Mouse (Mus musculus) gastrocnemius, postnatal 10 days (tissue): ENCODE measurements at regions not wholly inside any gene's neighbourhood (a gene's known extent, or its start where the extent isn't known, plus 50 kb on each side); places are given as distances from the start of the nearest gene placed in this dataset.
"Not testable (repeated sequence)": the region's sequence is repeated elsewhere in the genome, so short reads cannot be mapped to it uniquely, and the experiment has no call there.

Experiments used
- DNase-seq: peaks from one replicate; pipeline ENCODE4 v3.0.0; 2021; ENCODE audit warnings: mixed read lengths

DNA sequence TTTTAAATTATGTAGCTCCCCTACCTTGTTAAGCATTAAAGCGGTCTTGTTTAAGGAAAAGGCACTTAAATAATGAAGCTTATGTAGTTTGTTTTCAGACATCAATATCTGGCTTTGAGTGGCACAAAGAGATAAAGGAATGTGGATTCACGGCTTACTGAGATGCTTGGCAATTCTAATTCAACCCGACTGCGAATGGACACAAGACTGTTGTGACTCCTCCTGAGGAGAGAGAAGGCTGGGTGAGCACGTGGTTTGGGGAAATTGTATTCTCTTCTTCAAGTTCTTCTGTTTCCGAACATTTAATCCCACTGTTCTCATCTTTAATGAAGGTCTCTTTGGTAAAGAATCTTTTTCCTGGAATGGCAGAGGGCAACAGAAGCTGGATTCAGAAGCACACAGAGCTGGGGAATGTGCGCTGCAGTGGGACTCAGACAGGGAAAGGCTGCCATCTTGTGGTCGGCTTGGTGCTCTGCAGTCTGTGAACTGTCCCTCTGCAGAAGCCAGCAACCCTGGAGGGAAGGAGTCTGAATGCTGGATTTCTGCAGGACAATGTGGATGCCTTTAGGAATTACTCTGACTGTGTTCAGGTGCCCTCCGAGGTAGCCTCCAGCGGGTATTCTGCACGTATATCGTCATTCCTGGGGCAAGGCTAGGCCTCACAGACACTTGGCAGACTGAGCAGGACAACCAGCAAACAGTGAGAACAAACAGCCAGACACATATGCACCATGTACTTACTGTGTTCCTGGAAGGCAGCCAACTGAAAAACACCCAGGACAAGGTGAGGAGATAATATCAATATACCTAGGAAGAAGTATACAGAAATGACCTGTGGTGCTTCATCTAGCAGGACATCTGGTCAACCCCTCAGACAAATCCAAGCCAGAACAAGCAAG, 54.0 kb upstream of the Pax1 start:
- DNase-seq: peak; percentile 69

DNA sequence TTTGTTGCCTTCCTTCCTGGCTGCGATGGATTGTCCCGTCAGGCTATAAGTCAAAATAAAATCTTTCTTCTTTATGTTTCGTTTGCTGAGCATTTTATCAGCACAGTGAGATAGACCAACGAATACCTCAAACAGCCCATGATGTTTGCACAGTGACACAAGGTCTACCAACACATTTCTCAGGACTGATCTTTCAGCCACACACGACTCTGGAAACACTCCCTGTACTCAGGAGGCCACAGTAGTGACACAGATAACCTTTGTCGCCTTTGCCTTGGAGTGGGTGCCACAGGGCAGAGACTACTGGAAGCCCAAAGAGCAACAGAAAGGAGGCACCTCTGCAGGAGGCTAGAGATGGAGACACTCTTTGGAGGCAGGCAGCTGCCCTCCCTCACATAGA, 55.0 kb upstream of the Pax1 start:
- no peak for DNase-seq

DNA sequence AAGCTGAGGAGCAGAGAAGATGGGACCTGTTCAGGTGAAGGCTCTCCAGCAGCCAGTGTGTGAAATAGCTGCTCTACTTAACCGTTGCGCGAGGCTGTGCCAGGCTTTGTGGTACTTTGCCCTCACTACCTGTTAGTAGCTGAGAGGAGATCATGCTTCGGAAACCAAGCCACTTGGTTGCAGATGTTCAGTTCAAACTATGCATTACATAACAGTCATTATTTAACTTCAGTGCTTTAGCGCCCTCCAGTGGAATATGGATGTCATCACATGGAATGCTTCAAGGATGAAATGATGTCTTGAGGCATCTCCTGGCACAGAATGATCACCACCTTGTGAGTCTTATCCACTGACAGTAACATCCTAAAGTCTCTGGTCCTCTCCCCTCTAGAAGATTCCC, 56.5 kb upstream of the Pax1 start:
- DNase-seq: no peak

DNA sequence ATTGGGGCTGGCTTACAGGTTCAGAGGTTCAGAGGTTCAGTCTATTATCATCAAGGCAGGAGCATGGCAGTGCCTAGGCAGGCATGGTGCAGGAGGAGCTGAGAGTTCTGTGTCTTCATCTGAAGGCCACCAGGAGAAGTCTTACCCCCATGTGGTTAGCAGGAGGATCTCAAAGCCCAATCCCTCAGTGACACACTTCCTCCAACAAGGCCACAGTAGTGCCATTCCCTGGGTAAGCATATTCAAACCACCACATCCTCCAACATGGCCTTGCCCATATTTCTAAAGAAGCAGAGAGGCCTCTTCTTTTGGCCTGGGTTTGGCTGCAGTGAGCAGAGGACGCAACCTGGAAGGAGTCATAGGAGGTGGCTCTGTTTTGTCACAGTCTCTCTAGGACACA, 61.2 kb upstream of the Pax1 start:
- no peak for DNase-seq

DNA sequence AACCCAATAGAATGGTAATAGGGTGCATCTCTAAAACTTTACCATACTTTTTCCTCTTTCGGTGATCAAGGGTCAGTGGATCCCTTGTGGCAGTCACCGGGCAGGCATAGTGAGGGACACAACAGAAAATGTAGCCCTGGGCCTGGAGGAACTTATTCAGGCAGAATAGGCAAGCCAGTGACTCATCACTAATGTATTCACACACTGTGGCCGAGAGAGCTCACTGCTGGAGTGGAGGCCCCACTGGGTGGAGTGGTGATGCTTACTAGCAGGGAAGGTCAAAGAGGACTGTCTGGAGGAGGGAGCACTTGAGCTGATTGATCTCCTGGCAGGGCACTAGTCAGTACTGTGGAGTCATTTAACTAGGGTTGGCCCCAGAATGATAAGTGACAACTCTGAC, 62.4 kb upstream of the Pax1 start:
- DNase-seq: no peak

DNA sequence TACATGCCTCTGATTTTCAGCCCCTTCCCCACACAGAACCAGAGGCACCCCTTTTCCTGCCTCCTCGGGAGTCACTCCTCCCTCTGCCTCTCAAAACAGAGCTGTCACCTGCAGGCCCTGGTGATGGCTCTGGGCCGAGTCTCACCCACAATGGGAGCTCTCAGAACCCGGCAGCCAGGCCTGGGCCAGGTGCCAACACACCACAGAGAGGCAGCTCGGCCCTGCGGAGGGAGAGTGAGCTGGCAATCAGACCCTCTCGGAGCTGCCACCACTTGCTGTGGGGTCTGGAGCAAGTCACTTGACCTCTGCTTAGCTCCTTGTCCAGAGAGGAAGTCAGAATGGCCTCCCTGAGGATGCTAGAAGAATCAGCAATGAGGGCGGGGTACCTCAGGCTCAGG, 63.2 kb upstream of the Pax1 start:
- DNase-seq: peak; percentile 35

DNA sequence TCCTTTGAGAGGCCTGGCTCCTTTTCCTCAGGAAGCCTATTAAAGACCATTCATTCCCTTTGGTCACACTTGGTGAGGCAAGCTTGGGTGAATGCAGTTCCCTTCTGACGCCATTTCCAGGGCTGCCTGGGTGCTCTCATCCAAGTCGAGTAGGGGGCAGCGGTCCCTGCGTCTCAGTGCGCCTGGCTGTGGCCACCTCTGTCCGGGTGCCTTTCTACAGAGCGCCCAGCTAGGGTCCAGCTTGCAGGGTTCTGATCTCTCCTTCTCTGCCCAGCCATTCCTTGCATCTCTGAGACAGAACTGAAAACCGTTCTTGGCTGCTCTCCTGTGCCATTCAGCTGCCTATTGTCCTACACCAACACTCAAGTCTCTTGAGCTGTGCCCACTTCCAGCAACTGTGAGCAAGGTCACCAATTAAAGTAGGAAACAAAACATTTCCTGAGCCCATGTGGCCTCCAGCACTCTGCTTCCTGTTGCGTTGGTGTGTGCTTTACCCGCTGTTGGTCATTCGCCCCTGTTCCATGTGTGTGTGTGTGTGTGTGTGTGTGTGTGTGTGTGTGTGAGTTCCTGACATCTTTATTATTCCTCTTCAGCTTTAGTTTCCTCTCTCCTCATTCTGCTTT, 63.7 kb upstream of the Pax1 start:
- DNase-seq: no peak

DNA sequence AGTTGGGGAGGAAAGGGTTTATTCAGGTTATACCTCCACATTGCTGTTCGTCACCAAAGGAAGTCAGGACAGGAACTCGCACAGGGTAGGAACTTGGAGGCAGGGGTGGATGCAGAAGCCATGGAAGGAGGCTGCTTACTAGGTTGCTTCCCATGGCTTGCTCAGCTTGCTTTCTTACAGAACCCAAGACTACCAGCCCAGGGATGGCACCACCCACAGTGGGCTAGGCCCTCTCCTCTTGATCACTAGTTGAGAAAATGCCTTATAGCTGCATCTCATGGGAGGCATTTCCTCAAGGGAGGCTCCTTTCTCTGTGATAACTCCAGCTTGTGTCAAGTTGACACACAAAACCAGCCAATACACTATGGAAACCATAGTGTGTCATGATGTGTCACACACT, 66.8 kb upstream of the Pax1 start:
- not testable (repeated sequence) for DNase-seq

DNA sequence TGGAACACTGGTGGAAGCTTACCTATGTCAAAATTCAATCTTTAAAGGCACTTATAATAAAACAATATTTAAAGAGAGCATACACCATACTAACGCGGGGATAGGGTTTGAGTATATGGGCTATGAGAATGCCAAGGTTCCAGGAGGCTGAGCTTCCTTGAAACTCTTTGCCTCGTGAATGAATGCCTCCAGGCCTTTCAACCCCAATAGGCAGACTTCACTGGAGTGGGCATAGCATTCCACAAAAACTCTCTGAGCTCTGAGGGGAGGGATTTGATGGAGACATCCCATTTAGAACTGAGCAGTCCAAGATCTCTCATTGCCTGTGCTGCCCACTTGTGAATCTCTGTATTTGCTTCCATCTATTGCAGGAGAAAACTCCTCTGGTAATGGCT, 68.4 kb upstream of the Pax1 start:
- no peak for DNase-seq

DNA sequence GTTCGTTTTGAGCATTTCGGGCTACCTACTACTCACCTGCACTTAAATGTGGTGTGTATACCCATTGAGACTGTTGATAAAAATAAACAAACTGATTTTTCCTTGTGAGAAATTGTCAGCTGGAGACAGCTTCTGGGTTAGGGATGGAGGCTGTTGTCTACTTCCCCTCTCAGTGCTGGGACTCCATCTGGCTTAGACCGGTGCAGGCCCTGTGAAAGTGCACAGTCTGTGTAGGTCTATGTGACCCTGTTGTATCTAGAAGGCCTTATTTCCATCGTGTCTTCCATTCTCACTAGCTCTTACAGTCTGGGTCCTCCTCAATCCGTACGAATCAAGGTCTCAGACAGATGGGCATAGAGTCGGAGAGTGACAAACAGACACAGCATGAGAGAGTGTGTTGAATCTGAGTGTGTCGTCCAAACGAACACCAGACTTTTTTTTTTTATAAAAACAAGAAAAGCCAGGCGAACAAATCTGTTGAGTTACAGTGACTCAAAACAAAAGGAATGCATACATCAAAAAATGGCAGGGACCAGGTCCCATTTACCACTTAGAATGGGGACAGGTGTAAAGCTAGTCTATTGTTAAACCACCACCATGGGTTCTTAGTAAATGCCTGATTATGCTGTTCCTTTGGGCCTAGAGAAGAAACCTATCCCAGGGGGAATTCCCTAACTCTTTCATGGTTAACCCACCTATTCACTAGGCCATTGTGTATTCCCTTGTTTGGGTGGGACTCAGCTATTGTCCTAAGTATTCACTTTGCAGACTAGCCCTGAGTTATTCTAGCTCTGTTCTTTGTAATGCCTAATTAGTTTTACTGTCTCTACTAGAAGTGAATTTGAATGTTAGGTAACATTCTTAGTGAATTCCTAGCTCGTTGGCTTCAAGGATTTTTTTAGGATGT, 69.1 kb upstream of the Pax1 start:
- no peak for DNase-seq

DNA sequence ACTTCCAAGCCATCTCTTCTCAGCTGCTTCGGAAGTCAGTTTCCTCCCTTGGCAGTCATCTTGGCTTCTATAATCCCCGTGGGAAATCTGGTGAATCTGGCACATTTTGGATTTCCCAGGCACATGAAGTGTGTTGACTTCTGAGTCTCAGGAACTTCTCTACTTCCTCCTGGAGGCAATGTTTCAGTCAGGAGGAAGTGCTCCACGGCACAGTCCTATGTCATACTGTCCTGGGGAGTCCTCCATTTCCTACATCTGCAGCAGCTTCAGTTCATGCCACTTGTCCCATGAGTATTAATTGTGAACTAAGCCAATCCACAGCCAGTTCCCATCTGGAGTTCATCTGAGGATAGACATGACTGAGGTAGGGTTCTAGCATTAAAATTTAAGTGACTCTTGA, 78.3 kb upstream of the Pax1 start:
- DNase-seq: no peak

DNA sequence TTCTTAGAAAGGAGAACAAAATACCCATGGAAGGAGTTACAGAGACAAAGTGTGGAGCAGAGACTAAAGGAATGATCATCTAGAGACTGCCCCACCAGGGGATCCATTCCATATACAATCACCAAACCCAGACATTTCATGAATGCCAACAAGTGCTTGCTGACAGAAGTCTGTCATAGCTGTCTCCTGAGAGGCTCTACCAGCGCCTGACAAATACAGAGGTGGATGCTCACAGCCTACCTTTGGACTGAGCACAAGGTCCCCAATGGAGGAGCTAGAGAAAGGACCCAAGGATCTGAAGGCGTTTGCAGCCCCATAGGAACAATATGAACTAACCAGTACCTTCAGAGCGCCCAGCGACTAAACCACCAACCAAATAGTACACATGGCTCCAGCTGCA, 83.6 kb upstream of the Nkx2-2 start:
- DNase-seq: no peak

DNA sequence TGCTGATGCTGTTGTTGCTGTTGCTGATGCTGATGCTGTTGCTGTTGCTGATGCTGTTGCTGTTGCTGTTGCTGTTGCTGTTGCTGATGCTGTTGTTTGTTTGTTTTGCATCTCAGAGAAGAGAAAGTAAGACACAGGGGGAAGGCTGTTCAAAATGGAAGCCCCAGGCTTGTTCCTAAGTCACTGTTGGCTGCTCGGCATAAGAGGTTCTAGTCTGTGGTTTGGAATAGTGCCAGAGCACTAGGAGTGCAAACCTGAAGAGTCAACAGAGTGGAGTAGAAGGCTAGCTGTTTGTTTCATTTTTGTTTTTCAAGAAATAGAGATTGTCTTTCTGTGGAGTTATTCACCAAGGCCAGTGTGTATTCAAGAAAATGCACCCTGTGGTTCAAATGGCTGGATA, 75.1 kb upstream of the Nkx2-2 start:
- no peak for DNase-seq

DNA sequence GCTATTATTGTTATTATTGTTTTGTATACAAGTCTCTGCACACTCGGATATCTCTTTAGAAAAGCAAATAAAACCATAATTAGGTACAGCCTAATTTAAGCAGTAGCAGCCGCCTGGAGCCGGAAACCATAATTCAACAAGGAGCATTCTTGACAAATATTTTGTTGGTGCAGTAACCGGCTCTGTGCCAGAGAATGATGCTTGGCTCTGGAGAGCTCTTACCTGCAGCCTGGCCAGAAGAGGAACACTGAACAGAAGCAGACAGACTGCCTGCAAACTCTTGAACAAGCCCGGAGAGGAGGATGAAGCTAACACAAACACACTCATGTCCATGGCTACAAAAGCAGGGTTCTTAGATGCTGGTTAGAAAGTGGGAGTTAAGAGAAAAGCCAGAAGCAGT, 73.9 kb upstream of the Nkx2-2 start:
- DNase-seq: no peak

DNA sequence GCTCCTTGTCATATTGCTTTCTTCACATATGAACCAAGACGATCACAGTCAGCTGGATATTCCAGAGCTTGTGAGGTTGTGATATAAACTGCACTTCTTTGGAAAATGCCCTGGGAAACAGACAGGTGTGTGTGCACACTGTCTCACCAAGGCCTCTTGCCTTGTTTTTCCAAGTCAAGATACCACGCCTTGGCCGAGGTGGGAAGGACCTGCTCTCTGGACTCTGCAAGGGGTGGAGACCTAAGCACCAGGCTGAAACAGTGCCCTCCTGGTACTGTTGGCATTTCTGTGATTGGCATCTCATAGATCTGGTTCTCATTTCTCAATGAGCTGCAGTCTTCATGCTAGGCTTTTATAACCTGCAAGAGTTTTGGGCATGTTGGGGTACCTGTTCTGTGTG, 73.2 kb upstream of the Nkx2-2 start:
- DNase-seq: no peak

DNA sequence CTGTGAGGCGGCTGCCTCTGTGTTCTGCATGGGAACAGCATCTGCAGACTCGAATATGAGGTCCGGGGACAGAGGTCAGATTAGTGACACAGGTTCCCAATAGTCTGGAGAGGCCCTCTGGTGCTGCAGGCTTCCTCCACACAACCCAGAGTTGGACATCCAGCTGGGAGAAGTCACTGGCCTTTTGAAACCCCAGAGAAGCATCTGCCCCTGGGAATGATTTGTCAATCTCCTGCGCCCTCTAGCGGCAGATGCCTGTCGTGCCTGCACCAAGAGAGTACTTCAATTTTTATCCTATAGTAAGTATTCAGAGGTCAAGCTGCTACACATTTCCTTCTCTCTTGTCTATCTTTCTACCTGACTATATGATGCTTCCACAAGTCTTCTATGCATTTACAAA, 62.7 kb upstream of the Nkx2-2 start:
- DNase-seq: peak; percentile 67

DNA sequence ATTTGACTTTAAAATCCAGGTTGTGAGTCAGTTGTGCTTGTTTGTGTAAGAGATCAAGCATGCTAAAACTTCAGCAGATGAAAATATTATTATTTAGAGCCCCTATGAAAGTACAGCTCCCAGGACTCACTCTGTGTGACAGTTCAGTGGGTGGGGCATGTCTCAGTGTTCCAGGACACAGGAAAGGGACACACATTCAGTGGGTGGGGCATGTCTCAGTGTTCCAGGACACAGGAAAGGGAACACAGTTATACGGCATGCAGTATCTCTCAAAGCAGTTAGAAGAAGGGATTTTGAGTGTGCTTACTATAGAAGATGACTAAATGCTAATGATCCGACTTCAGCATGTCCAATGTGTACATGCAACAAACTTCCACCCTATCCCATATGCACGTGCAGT, 60.9 kb upstream of the Nkx2-2 start:
- DNase-seq: no peak

DNA sequence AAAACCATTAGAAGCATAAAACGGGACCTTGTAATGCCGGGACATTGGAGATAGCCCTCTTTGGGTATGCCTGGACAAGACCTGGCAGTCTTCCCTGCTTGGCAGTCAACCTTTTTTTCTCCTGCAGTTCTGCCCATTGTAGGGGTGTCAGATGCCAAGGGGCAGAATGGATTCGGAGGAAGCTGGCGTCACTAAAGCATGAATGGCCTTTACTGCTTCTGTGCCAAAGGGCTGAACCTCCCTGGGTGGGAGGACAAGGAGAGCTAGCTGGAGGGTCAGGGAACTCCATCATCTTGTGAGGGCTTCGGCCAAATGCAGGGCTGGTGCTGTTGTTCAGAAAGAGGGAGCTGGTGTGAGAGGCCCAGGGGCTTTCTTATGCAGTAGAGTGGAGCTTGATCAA, 60.1 kb upstream of the Nkx2-2 start:
- no peak for DNase-seq

DNA sequence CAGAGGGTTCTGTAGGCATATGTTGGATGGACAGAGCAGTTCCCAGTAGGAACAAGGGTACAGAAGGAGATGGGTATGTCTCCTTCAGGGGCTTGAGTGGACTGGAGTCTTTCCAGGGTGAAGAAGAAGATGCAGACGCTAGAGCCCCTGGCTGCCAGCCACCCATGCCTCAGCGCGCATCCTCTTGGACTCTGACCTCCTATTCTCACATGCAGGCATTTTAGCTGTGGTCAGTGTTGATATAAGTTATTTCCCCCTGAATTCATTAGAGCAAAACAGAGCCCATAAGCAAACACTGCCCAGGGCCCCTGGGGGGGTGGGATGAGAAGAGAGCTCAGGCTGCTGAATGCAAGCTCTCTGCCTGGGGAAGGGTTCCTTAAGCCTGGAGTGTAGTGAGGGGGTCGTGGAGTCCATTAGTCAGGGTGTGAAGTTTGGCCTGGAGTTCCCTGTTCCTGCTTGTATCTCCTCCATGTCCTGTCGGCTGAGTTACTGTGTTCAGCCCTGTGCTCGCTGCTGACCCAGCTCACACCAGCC, 54.0 kb upstream of the Nkx2-2 start:
- DNase-seq: no peak

DNA sequence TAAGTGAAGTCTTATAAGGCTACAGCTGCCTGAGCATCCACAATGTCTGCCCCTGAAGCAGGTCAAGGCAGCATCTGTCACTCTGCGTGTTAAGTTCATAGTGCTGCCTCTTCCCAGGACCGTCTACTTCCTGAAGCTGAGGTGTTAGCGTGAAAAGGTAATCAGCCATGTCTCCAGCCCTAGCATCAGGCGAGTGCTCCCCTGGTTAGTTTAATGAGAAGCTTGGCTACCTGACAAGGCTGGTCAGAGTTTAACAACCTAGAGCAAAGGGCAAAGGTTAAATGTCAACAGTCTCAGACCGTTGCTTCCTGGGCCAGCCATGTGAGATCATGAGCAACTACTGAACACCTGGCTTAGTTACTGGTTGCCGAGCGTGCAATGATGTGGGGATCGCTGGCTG, 53.2 kb upstream of the Nkx2-2 start:
- DNase-seq: no peak

DNA sequence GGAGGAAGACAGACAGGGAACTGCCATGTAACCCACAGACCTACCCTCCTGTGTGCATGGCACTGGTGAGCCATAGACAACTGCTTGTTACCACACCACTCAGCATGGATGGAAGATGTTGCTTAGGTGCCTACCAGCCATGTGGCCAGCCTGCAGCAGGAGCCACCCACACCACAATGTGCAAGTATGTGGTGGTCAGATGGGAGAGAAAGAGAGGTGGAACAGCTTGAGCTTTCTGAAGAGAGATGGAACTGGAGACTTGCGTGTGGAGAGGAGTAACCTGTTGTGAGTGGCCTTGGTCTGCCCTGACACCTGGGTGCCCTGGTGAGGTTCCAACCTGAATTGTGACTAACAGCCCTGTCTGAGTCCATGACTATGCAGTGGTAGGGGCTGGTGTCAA, 50.4 kb upstream of the Nkx2-2 start:
- DNase-seq: no peak
